Mouse (Mus musculus) cerebellum, adult 9-11 months (tissue): ENCODE results near the gene Zfp423.
"Not testable (repeated sequence)": the region's sequence is repeated elsewhere in the genome, so short reads cannot be mapped to it uniquely, and the experiment has no call there.

Experiments
- DNase-seq: peaks from one replicate; pipeline ENCODE4 v3.0.0; 2022

Gene Zfp423

GRCm38 (mm10) chr8:87895203-87896041 is 64.0 kb downstream of the Zfp423 start:
- DNase-seq = no peak

- DNase-seq = no peak
These were observed 65.1 kb downstream of the Zfp423 start for GRCm38 (mm10) chr8:87894287-87894686.

GRCm38 (mm10) chr8:87893547-87893946 is 65.8 kb downstream of the Zfp423 start:
- DNase-seq = no peak

- no peak for DNase-seq
These were observed 66.5 kb downstream of the Zfp423 start for GRCm38 (mm10) chr8:87892891-87893290.

- no peak for DNase-seq
These were observed 67.5 kb downstream of the Zfp423 start for GRCm38 (mm10) chr8:87891884-87892283.

- no peak for DNase-seq
These were observed 71.4 kb downstream of the Zfp423 start for GRCm38 (mm10) chr8:87887956-87888355.

GRCm38 (mm10) chr8:87881088-87881487 is 78.3 kb downstream of the Zfp423 start:
- no peak for DNase-seq

- DNase-seq = no peak
These were observed 83.5 kb downstream of the Zfp423 start for GRCm38 (mm10) chr8:87875852-87876251.

GRCm38 (mm10) chr8:87875452-87875851 is 83.9 kb downstream of the Zfp423 start:
- DNase-seq = peak; percentile 23

- no peak for DNase-seq
These were observed 86.3 kb downstream of the Zfp423 start for GRCm38 (mm10) chr8:87872987-87873550.

- no peak for DNase-seq
These were observed 87.0 kb downstream of the Zfp423 start for GRCm38 (mm10) chr8:87872356-87872930.

- DNase-seq = no peak
These were observed 92.8 kb downstream of the Zfp423 start for GRCm38 (mm10) chr8:87866586-87866985.

- no peak for DNase-seq
These were observed 95.2 kb downstream of the Zfp423 start for GRCm38 (mm10) chr8:87864236-87864635.

- no peak for DNase-seq
These were observed 96.3 kb downstream of the Zfp423 start for GRCm38 (mm10) chr8:87863128-87863527.

GRCm38 (mm10) chr8:87861718-87862117 is 97.7 kb downstream of the Zfp423 start:
- DNase-seq = no peak

- DNase-seq = no peak
These were observed 98.5 kb downstream of the Zfp423 start for GRCm38 (mm10) chr8:87860905-87861304.

- no peak for DNase-seq
These were observed 107.5 kb downstream of the Zfp423 start for GRCm38 (mm10) chr8:87851871-87852270.

GRCm38 (mm10) chr8:87851380-87851779 is 108.0 kb downstream of the Zfp423 start:
- DNase-seq = no peak

GRCm38 (mm10) chr8:87848836-87849235 is 110.6 kb downstream of the Zfp423 start:
- no peak for DNase-seq

- DNase-seq = peak; percentile 84
These were observed 111.6 kb downstream of the Zfp423 start for GRCm38 (mm10) chr8:87847796-87848195.

GRCm38 (mm10) chr8:87842096-87842495 is 117.3 kb downstream of the Zfp423 start:
- DNase-seq = not testable (repeated sequence)

GRCm38 (mm10) chr8:87837266-87837665 is 122.1 kb downstream of the Zfp423 start:
- DNase-seq = no peak

GRCm38 (mm10) chr8:87836866-87837265 is 122.5 kb downstream of the Zfp423 start:
- no peak for DNase-seq

- no peak for DNase-seq
These were observed 123.5 kb downstream of the Zfp423 start for GRCm38 (mm10) chr8:87835924-87836323.
